Mouse (Mus musculus): Measurements from ENCODE around the gene Polr3g. TPM values are rescaled to one million over a fixed set of nuclear protein-coding genes. Genes with fewer than 3 reads are reported as not detected.
"Not testable (repeated sequence)": the region's sequence is repeated elsewhere in the genome, so short reads cannot be mapped to it uniquely, and the experiment has no call there.

The Polr3g gene
- total RNA-seq, 2 experiments from 2014 or later, result 2.5 to 3.9 TPM

DNA sequence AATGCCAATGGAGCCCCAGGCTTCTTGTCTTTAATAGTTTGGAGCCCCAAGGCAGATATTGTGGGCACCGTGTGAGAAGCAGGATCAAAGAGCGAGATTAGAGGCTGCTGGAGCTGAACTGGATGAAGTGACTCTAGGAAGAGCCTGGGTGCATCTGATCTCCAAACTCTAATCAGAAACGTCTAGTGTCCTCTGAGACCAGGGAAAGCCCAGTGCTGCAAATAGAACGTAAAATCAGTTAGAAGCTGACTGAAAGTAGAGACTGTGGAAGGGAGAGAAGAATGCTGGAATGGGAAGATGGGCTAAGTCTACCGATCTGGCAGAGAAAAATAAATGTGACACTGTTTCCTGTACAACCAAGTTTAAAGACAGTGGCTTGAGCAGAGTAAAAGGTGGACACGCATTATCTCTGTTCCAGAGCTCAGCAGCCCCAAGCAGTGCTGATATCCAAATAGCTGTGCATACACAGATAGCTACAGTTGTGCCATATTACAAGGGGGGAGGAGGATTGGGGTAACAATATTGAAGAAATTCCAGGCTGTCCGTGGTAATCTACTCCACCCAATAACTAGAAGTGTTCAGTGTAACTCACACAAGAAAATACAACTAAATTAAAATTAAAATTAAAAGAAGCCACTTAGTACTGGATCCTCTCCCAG, 68.2 kb downstream of the Polr3g start:
- intact Hi-C loops (cut with DNase I), result loop anchor here (2.0 to 5.0 kb wide), 2 partner anchors 120 to 204 kb away; no protein-coding TSS in a partner anchor

DNA sequence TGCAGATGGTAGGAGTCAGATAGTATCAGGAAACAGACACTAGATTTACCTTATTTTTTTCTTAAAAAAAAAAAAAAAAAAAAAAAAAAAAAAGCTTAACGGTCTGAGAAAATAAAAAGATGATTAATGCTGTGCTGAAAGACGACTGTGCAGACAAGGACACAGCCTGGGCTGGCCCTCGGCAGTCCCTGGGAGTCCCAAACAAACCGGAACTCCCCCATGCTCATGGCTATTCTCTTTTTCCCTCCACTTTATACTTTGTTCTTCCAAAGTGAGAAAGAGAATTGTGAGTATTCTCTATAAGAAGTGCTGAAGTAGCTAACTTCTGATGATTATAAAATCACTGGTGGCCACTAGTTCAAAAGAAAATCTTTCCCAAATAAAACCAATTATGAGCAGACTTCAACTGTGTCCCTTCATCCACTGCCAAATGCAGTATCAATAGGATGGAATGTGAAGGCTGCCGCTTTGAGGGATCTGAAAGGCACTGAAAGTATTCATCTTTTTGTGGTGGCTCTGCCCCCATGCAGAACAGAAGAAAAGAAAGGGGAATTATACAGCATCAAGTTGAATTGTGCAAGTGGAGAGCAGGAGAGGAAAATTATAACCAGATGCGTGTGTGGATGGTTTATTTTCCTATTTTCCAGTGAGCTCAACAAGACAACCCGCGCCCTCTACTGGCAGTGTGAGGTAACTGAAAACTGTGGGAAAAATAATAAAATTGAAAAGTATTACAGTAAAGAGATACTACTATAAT, 69.3 kb downstream of the Polr3g start:
- intact Hi-C loops (cut with DNase I), result loop anchor here (2.0 to 5.0 kb wide), 2 partner anchors 121 to 203 kb away; no protein-coding TSS in a partner anchor
- DNase-seq (ENCODE audit: low spot score in 2 of 2), result peak; percentile 29 to 66

More for the DNA sequence above, 68.2 kb downstream of the Polr3g start:
- DNase-seq (ENCODE audit: low spot score in 2 of 2), result no peak

DNA sequence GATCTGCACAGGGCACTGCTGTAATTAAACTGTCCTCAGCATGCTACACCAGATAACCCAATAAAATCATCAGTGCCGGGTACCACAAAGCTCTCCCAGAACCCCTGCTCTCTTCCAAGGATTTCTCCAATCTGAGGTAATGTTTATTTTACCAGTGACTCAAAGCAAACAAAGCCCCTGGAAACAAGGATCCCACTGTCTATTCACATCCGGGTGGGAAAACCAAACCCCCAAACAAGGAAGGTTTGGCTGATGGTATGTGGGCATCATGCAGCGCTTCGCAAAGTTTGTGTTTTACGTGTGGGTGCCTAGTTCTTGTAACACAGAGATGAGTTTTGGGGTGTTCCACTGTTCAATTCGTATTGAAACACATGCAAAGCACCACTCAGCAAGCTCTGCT, 69.9 kb downstream of the Polr3g start:
- DNase-seq (ENCODE audit: low spot score in 2 of 2), result no peak
- intact Hi-C loops (cut with DNase I), result loop anchor here (5.0 kb wide), 1 partner anchor 121 kb away; no protein-coding TSS in a partner anchor

DNA sequence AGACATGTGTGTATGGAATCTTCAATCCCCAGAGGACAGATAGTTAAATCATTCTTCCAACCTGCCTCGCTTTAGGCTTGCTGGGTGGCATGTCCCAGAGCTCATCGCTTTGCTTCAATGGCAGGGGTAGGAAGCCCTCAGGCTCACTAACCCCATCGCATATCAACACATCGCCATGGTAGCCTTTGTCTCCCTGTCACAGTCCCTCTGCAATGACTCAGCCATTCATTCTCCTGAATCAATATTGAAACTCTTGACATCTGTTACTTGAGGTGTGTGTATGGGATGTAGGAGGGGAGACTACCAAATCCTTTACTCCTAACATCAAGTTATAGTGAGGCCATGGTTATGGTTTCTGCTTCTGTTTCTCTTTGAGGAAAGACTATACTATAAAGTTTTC, 71.2 kb downstream of the Polr3g start:
- intact Hi-C loops (cut with DNase I), result loop anchor here (5.0 kb wide), 1 partner anchor 123 kb away; no protein-coding TSS in a partner anchor

DNA sequence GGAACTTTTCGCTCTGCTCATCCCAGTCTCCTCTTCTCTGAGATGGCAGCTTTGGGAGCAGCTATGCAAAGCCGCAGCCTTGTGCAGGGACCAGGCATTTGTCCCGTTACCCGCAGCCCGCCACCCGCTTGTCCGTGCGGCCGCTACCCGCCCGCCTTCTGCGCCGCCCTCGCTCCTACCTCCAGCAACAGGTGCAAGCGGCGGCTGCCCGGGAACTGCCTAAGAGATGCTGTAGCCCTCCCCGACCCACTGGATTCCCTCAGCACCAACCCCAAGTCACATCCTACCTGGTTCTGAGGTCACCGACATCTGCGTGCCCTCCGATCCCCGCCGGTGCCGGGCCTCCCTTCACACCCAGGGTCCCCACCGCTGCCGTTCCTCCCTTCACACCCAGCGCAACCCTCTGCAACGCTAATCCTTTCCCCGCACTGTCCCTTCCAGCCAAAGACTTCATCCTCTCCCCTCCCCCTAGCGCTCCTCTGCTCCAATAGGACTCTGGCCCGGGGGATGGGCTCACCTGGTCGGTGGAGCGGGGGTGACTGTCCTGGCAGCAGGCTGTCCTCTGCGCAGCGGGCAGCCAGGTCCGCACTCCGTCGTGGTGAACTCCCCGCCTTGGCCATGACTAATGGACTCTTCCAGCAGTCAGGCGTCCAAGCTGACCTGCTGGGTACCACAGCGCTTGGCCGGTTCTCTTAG, 77.9 kb downstream of the Polr3g start, which contains the start of gene Adgrv1:
Gene Adgrv1, minus strand, starts transcription at position 435 of the 696 bp plus-strand sequence.
- intact Hi-C loops (cut with DNase I), result no loop called here
- DNase-seq (ENCODE audit: low spot score in 2 of 2), result peak; percentile 48 to 67

More for the DNA sequence above, 71.2 kb downstream of the Polr3g start:
- no peak for DNase-seq (ENCODE audit: low spot score in 2 of 2)

DNA sequence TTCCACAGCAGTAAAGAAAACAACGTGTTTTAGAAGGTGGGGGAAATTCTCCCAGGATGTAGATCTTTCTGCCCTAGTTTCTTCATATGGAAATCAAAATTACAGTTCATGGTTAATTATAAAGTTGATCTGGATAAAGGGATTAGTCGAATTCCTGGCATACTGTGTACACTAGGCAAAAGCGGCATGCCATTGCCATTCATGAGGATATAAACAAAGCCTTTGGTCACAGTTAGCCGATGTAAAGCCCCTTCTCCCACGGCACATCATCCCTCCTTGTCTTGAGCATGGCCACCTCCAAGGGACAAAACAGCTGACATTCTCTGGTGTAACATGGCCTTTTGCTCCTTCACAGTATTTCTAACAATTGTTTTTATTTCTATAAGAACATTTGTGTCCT, 80.2 kb downstream of the Polr3g start:
- no peak for DNase-seq (ENCODE audit: low spot score in 2 of 2)
- intact Hi-C loops (cut with DNase I), result no loop called here

DNA sequence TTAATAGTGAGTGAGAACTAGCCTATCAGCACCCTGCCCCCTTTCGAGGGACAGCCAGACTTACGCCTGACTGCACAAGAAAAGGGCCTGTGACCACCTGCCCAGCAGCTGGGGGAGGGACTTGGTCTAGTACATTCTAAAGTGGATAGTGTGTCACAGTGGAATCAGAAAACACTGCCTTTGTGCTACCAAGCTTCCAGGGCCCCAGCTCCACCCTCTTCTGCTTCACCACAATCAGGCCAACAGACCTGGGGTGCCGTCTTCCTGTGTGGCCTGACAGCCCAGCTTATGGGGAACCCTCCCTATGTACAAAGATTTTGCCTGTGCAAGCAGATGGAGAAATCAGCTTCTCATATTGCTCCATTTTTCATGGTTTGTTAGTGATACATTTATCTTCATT, 81.4 kb downstream of the Polr3g start:
- DNase-seq (ENCODE audit: low spot score in 2 of 2), result no peak
- intact Hi-C loops (cut with DNase I), result no loop called here

DNA sequence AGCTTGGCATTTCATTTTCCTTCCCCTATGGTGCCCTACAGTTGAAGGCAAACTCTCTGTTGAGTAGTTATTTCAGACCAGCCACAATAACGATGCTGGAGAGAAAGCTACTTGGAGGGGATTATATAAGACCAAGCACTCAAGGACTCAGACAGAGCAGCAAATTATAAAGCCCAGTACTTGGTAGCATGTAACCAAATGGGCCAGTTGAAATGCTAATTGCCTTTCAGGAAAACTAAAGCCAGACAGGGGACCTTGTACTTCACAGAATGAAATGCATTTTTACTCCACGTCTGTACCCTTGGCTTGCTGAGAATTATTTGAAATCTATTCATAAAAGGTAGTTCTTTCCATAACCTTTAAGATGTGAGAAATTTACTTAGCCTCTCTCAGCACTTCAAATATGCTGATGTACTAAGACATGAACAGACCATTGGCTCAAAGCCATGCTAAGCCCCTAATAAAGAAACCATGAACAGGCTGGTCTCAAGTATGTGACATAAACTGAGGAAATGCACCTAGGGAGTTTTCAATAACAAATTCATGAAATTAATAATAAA, 82.1 kb downstream of the Polr3g start:
- intact Hi-C loops (cut with DNase I), result no loop called here
- no peak for DNase-seq (ENCODE audit: low spot score in 2 of 2)

DNA sequence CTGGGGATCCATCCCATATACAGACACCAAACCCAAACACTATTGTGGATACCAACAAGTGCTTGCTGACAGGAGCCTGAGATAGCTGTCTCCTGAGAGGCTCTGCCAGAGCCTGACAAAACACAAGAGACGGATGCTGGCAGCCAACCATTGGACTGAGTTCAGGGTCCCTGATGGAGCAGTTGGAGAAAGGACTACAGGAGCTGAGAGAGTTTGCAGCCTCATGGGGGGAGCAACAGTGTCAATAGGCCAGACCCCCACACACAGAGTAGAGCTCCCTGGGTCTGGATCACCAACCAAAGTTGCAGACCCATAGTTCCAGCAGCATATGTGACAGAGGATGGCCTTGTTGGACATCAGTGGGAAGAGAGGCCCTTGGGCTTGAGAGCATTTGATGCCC, 83.0 kb downstream of the Polr3g start:
- intact Hi-C loops (cut with DNase I); DNase-seq (ENCODE audit: low spot score in 2 of 2): not testable (repeated sequence)

Other genes starting within 250 kb of the Polr3g start
- 1 to 10 TPM; 1.7 to 1.8 TPM for gene Adgrv1, start 77.9 kb downstream of the Polr3g start, total RNA-seq (2021)
- gene Lysmd3, start 53.4 kb downstream of the Polr3g start, total RNA-seq (2021), result 10 to 100 TPM in 1 of 2 experiments, 1 to 10 TPM in 1; 9.7 to 10.9 TPM
- gene Mblac2, start 328 bp upstream of the Polr3g start, total RNA-seq (2021), result 10 to 100 TPM; 25.4 to 27.9 TPM
- 100 to 1,000 TPM; 152 to 161 TPM for gene Cetn3, start 72.1 kb upstream of the Polr3g start, total RNA-seq (2021)

All from left cerebral cortex, postnatal 14 days (tissue).